Mouse (Mus musculus): Measurements from ENCODE around the gene Gm20388.
A peak's percentile ranks its signal among the peaks of the same experiment; 100 is the strongest.

Gm20388 gene

DNA sequence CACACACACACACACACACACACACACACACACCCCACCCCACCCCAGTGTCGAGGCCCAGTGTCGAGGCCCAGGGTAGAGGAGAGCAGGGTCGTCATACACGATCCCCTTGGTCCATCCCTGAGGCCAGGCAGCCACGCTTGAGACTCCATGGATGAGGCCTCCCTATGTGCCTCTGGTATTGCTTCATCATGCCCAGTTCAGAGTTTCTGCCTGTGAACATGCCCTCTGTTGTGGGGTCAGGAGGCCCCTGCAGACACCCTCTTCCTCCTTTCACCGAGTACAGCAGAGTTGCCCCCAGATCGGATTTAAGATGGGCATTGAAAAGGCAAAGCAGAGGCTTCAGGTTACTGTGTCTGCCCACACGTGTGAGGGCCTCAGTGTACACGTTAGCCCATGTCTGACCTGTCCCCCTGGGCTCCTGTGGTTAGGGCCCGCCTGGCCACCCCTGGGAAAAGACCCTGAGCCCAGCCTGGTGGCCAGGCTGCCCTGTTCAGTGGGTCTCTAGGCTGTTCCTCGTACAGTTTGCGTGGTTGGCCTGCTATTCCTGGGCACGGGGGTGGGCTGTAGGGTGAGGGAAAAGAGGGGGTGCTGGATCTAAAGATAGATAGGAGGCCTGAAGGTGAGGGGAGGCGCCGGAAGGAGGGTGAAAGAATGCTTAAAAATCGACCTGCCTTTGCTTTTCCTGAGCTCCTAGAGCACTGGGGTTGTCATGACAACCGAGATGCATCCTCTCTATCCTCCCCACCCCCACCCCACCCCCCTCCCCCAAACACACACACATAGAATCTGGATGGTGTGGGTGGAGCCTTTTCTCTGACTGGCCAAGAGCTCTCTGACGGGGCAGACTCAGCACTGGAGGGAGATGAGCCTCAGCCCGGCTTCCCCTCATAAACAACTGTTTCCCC lies 1860.5 kb downstream of the Gm20388 start:
- no peak for DNase-seq

DNA sequence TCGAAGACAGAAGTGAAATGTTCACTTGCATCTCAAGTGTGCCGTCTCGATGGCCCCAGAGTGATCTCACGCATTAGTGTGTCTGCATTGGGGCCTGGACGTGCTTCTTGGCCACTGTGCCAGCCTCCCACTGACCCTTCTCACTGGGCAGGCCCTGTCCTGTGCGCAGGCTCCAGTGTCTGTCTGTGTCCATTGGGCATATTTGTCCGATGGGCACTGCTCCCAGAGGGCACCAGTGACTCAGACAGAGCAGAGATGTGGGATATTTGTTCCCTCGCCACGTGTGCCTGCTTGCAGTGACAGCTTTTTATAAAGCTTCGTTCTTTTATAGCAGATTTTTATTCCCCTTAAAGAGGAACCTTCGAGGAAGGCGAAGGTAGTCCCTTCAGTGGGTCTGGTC lies 1863.2 kb downstream of the Gm20388 start:
- DNase-seq: no peak

DNA sequence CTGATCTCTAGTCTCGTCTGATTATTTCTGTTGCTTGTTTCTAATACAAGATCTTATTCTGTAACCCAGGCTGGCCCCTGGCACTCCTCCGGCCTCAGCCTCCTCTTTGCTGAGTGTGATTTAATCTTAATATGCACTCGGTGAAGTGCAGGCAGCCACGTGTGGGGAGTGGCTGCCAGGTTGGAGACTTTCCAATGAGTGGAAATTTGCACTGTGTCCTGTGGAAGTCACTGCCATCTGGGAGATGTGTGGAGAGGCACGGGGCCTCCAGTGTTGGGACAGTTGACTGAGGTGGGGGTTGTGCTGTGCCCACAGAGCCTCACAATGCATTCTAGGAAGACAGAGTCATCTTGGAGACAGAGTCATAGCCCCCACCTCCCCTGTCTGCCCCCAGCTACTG lies 1871.9 kb downstream of the Gm20388 start:
- no peak for DNase-seq

DNA sequence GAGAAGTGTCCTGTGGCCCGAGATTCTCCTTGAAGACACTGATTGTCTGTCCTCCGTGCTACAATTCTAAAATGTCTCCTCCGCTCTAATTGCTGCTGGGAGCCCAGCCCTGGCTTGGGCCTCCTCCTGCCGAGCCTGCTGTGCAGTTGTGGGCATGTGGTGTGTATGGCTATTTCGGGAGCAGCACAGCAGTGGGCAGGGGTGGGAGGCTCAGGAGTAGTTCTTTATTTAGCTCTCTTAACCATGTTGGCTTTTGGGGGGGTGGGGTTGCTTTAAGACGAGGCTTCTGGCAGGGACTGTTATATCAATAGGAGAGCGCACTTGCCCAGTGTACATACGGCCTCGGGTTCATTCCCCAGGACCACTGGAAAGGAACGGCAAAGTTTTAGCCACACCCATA lies 1875.9 kb downstream of the Gm20388 start:
- no peak for DNase-seq

DNA sequence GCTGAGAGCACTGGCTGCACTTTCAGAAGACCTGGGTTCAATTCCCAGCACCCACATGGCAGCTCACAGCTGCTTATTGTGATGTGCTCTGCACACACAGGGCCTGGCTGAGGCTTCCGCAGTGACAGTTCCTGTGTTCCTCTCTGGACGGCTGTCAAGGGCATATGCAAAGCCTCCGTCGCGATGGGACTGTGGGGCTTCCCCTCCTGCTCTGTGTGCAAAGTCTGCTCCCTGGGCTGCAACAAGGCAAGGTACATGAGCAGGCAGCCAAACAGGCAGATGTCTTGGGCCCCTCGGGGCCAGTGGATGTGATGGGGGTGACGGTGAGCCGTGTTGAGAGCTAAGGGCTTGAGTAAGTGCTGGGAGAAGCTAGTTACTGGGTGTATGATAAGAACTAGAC lies 1878.1 kb downstream of the Gm20388 start:
- peak; percentile 36 to 37 for DNase-seq

DNA sequence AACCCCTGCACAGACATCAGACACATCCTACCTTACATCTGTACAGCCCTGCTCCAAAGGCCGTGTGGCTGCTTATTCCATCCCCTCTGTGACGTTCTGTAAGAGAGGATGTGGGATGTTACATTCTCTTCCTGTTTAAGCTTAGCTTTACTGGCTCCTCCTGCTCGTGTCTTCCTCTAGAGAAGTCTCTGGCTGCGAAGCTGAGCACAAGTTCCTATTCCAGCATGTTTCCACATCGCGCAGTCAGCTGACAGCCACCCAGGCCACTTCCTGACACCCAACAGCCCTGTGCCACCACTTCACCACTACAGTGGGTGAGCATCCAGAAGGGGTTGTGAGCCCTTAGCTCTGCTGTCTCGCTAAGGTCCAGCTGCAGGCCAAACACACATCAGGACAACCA lies 1881.5 kb downstream of the Gm20388 start:
- DNase-seq: no peak

DNA sequence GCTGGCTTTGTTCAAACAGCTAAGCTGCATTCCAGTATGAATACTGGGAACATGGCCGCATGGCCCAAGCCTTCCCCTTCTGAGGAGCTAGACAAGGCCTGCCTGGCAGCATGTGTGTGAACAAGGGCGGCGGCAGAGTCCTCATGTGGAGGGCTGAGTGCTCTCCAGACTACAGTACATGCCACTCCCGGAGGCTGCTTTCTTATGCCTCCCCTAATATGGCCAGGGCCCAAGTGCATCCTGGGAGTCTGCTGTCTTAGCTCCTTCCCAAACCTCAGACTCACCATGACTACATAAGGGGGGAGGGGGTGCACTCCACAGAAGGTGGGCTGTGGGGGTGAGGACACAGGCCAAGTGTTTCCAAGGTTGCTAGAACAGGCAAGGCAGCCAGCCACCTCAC lies 1882.0 kb downstream of the Gm20388 start:
- no peak for DNase-seq

DNA sequence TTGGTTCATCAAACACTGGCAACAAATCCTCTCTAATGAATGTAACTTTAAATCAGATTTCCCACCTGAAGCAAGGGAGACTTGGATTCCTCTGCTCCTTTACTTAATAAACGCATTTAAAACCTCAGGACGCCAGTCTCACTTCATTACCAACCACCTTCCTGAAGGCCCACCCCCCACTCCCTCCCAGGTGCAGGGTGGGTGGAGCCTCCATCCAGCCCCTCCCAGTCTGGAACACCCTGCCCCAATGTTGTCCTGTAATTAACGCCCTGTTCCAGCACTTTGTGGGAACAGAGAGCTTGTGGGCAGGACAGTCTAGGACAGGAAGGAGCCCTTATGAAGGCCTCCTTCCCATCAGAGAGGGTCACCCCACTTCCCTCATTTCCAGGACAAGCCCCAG lies 1883.5 kb downstream of the Gm20388 start:
- no peak for DNase-seq

DNA sequence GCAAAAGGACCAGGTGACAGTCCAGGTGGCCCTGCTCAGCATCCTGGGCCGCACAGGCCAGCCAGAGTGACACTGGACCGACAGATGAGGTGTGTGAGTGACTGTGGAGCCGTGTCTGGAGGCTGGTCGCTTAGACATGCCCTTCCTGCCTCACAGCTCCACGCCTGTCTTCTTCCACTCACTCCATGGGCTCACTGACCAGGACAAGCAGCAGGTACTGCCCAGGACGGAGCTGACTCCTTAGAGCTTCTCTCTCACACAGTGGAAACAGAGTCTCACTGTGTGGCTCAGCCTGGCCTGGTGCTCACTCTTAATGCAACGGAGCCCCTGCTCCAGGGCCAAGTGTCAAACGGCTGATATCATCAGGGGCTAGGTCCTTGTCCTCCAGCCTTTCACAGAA lies 1884.8 kb downstream of the Gm20388 start:
- DNase-seq: no peak

DNA sequence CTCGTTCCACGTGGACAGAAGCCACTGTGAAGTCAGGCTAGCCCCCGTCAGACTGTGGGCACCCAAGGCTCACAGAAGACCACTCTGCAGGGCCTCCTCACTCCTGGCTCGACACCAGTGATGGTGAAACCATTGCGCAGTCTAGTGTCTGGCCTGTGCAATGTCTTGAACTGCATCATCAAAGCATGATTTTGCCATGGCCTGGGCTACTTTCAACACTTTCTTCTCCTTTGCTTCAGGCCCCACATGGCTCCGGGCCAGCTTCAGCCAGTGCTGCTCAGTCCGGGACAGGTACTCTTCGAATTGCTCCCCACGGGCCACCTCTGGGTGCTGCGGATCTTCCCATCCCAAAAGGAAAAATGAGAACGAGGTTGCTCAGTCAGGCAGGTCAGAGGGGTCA lies 1885.8 kb downstream of the Gm20388 start:
- no peak for DNase-seq

DNA sequence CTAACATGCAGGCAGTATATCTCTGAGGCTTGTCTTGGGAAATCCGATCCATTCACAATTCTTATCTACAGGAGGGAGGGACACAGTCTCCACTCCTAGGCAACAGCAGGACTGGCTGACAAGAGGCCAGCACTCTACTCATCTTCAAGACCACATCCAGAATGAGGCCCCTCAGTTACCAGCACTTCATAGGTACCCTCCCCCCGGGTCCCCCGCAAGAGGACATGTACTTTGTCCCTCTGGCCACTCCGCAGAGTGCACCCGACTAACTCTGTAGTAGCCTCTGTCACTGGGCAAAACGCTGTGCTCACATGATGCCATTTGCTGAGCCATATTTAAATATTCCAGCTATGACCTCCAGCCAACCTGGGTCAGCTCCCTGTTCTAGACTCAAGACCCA lies 1887.8 kb downstream of the Gm20388 start:
- DNase-seq: no peak

DNA sequence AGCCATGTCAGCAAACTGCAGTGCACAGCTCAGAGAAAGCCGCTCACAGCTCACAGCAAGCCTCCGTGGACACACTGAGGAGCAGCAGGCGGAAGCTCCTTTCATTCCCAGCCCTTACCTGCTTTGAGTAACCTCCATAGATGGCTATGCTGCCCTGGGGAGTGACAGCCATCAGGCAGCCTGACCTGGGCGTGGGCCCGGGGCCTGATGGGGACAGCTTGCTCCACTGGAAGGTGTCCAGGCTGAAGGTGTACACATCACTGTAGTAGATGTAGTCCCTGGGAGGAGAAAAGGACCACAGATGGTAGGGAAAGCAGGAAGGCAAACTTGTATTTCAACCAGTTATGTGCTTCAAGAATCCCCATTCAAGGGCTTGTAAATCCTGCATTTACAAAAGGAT lies 1894.2 kb downstream of the Gm20388 start:
- no peak for DNase-seq

DNA sequence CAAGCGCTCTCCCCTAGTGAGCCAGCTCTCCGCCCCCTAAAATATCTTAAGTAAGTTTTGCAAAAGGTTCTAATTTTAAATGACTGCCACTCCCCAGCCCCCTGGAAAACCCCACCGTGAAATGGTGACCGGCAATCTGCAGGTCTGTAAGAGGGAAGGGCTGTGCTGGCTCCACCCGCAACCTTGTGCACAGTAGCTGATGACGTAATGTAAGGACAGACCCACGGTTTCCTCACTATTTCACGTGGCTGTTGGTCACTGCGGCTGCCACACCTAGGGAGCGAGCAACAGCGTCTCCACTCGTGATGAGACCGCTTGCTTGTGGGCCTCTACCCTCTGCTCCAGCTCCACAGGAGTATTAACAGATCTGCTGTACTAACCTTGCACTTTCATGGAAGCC lies 1895.5 kb downstream of the Gm20388 start:
- no peak for DNase-seq

DNA sequence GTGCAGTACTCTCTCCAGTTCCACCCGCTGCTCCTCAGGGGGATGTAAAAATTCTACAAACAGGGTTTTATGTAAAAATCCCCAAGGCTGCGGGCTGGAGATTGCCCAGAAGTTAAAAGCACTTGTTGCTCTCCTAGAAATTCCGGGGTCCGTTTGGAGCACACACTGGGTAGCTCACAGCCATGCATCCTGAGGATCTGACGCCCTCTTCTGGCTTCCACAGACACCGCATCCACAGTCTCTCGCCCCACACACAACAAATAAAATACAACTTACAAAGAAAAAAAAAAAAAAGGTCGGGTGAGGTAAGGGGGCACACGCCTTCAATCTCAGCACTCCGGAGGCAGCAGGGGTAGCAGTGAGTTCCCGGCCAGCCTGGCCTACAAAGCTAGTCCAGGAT lies 1897.4 kb downstream of the Gm20388 start:
- no peak for DNase-seq

DNA sequence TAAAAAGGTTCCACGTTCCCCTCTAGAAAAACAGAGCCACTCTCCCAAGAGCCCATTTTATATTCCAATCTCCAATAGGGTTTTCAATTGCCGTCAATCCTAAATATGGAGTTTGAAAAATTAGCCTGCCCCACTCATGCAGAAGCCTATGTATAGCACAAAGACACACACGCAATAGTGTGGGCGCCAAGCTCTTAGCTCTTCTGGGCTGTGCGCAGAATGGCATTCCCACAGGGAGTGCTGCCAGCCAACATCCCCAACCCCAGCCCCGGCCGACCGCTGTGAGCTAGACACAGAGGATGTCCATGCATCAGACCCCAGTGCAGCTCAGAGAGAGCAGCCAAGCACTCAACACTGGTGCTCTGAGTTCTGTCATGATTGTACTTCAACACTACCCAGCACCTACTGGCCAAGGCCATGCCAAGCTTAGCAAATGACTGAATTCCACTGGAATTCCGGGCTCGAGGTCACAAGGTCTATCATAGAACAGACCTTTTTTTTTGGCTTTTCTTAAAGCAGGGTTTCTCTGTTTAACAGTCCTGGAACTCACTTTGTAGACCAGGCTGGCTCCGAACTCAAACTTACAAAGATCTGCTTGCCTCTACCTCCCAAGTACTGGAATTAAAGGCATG lies 1899.0 kb downstream of the Gm20388 start:
- no peak for DNase-seq

DNA sequence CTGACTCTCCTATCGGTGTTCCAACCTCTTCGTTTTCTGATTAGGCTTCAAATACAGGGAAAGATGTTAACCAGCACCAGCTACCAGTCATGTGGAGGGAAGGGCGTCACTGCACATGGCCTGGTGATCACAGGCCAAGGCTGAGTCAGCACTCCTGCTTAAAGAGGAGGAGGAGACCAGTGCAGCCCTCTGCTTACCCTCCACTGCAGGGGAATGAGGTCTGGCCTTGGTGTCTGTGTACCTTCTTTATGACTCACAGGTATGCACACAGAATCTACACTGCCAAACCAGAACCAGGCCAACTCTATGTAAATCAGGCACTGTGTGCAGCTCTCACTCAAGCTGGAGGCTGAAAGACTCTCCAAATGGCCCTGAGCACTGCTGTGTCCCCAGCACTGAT lies 1900.9 kb downstream of the Gm20388 start:
- no peak for DNase-seq

DNA sequence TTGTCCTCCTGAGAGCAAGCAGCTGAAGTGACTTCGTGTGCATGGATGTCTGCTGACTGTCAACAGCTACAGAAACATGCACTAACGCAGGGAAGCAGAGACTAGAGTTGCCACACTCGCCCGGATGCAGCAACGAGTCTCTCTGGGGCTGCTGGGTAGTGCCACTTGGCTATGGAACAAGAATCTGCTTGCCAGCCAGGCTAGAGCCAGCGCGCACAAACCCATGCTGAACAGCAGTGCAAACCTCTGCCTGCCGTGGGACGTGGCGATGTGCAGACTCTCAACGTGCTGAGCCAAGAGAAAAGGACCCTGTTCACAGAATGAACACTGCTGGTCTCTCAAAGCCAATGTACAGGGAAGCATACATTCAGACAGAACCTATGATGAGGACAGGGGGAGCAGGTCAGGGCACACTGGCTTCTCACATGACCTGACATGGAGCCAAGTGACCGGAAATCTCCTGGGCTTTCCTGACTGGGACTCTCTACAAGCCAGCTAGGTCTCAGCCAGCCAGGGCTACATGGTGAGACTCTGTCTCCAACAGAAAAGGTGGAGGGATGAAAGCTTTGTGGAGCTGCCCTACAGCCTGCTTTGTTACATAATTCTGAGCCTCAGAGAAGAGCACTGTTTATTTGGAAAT lies 1901.4 kb downstream of the Gm20388 start:
- no peak for DNase-seq

DNA sequence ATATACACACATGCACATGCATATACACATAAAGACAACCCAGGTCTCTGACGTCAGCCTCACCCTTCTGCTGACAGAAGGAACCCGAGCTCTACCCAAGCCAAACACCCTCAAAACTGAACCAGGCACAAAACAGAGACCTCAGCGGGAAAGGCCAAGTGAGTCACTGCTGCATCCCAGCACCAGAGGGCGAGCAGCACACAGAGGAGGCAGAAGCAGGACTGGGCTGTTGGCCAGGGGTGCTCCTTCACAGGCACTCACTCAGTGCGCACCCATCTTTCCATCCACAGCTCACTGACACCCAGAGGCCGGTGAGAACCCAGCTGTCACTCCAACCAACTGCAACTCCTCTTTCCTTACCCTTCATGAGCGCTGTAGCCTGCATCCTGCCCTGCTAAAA lies 1907.6 kb downstream of the Gm20388 start:
- no peak for DNase-seq

DNA sequence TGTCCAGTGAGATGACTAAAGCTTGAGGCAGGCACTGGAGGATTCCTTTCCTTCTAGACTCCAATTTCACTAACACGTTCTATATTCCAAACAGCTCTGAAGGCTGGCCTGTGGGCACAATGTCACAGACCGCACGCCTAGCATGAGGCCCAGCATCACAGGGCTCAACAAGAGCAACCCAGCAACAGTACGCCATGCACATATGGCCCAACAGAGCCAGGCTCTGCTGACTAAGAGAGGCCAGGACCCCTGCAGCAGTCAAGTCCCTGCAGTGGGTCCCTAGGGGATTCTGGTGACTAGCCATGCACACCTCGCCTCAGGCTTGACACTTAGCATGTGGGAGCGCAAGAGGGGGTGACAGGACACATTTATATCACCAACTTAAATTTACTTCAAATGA lies 1910.2 kb downstream of the Gm20388 start:
- no peak for DNase-seq

DNA sequence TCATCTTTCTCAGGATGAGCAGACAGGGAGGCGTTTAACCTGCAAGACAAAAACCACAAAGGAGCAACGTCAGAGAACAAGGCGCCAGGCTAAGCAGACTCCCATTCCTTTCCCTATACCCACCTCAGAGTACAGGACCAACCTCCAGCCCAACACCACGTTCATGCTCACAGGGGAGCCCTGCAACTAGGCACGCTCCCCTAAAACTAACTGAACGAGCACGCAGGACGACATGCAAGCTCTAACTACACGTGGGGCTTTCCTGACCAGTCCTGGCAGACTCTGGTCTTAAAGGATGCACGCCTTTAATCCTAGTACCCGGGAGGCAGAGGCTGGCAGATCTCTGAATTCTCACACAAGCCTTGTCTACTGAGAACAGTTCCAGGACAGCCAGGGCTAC lies 1910.7 kb downstream of the Gm20388 start:
- no peak for DNase-seq

DNA sequence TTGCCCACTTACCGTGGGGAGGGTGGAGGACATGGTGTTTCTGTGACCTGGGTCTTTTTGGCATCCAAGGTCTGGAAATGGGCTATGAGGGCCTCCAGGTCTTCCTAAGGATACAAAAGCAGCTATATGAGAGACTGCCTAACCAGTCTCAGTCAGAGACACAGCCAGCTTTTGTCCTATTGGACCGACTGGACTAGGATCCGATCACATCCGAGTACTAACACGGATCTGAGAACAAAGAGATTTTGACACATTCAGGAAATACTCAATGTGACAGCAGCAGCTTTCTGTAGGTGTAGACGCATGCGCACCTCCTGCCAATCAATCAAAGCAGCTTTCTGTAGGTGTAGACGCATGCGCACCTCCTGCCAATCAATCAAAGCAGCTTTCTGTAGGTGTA lies 1911.1 kb downstream of the Gm20388 start:
- DNase-seq: no peak

DNA sequence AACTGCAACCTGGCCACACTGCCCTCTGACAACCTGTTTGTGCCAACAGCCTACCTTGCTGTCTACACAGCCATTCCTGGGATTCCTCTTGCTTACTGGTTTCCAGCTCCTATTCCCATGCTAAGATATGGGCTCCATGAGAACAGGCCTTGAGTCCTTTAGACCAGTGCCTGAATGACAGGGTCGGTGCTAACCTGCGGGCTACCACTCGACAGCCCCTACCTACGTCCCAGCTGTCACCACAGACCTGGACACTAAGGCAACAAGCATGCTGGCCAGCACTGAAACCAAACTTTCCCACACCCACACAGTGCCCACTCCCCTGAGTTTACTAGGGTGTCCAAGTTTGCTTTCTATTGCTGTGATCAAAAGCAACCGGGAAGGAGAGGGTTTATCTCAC lies 1917.1 kb downstream of the Gm20388 start:
- DNase-seq: no peak

DNA sequence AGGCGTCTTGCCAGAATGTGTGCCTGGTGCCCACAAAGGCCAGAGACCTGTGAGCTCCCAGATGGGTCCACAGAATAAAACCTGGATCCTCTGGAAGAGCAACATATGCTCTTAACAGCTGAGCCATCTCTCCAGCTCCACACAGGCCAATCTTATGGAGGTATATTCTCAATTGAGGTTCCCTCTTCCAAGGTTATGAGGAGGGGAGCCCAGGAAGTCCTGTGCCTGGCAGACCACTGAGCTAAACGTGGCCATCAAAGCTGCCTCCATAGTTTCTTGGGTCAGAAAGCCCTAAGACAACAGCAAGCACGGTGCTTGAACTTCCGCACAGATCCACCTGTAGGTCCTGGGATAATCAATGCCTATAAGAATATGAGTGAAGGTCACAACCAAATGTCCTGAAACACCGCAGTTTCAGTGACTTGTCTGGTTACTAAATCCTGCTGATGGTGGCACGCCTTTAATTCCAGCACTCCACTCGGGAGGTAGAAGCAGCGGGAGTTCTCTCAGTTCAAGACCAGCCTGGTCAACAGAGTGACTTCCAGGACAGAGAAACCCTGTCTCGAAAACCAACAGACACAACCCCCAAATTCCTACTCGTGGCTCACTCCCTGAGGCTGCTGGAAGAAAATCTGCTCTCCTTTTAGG lies 1917.9 kb downstream of the Gm20388 start:
- DNase-seq: no peak

All from B cell, adult 2 months (primary cell).